Mouse (Mus musculus) megakaryocyte, embryonic 14.5 days (primary cell): ENCODE results near the gene Fgfr2.

Experiments
- FLI1 ChIP-seq: IDR thresholded peaks from 2 replicates; pipeline ENCODE4 v1.6.1; 2012; ENCODE audit warnings: low read length, inconsistent platforms, mixed read lengths
- GATA1 ChIP-seq: IDR thresholded peaks from 3 replicates; pipeline ENCODE4 v1.6.1; 2012; ENCODE audit warnings: mixed read lengths, low read length, inconsistent platforms, borderline replicate concordance

DNA sequence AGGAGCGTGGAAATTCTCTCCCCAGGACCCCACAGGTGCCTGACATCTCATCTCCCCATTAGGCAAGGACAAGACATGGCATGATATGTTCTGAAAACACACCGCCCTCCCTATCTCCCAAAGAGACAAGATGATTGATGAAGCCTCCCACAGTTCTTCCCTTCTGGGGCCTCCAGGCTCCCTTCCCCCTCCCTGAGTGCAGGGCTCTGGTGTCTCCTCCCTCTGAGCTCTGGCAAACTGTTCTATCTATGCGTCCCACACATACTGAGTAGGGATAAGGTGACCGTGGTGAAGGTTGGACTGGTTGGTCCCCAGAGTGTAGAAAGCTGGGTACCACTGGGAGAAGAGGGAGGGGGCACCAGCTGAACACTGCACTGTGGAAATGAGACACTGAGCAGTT is 1024.7 kb downstream of the Fgfr2 start:
- no peak for TF ChIP-seq GATA1
- TF ChIP-seq FLI1, result no peak
